Mouse (Mus musculus): ENCODE data around the gene Fbxl8.
"Not testable (repeated sequence)": the region's sequence is repeated elsewhere in the genome, so short reads cannot be mapped to it uniquely, and the experiment has no call there.

Fbxl8 gene

DNA sequence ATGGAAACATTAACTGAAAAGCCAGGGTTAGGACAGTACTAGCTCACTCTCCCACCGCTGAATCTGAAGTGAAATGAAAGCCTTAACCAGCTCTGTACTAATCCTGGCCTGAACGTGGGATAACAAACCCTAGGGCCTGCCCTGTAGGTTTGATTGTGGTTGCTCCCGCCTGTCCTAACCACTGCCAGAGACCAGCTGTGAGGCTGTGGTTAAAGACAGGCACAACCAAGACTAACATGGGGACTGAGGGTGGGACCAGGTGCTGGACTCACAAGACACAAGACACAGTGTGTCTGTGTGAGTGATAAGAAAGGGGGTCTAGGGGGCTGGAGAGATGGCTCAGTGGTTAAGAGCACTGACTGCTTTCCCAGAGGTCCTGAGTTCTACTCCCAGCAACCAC is 16.1 kb downstream of the Fbxl8 start:
- in situ Hi-C loops (cut with MboI, MseI) = no loop called here

- in situ Hi-C loops (cut with MboI, MseI) = no loop called here
Observed at GRCm38 (mm10) chr8:105281821-105282220, 17.4 kb downstream of the Fbxl8 start.

- in situ Hi-C loops (cut with MboI, MseI) = no loop called here
Observed at GRCm38 (mm10) chr8:105282239-105282638, 17.8 kb downstream of the Fbxl8 start.

- in situ Hi-C loops (cut with MboI, MseI) = no loop called here
Observed at GRCm38 (mm10) chr8:105283074-105283473, 18.6 kb downstream of the Fbxl8 start.

DNA sequence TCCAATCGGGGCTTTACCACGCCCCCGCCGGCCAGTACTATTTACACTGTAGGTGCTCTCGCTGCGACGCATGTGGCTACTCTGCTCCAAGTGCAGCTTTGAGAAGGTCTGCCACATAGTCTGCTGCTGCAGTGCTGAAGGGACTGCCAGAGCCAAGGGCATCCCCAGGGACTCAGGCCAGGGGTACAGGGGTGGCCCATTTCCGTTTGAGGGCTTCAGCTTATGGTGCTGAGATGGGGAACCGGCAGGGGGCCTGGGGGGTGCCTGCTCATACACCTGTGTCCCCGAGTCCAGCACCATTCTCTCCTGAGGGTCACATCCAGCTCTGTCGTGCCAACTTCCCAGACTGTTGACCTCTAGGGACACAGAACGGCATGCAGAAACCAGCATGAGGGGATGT is 21.1 kb downstream of the Fbxl8 start:
- in situ Hi-C loops (cut with MboI, MseI) = no loop called here

- in situ Hi-C loops (cut with MboI, MseI) = no loop called here
Observed at GRCm38 (mm10) chr8:105286907-105287306, 22.5 kb downstream of the Fbxl8 start.

DNA sequence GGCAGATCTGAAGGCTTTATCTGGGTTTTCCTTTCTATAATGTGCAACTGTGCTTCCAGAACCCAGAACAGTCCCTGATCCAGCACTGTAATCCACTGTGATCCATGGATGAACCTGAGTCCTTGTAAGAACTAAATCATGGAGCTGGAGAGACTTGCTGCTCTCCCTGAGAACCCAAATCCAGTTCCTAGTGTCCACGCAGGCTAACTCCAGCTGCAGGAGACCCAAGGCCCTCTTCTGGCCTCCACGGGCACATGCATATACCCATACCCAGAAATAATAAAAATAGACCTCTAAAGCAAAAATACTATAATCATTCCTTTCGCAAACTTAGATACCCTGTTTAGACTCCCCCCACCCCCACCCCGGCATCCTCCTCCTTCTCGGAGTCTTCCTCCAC is 23.8 kb downstream of the Fbxl8 start:
- in situ Hi-C loops (cut with MboI, MseI) = no loop called here

DNA sequence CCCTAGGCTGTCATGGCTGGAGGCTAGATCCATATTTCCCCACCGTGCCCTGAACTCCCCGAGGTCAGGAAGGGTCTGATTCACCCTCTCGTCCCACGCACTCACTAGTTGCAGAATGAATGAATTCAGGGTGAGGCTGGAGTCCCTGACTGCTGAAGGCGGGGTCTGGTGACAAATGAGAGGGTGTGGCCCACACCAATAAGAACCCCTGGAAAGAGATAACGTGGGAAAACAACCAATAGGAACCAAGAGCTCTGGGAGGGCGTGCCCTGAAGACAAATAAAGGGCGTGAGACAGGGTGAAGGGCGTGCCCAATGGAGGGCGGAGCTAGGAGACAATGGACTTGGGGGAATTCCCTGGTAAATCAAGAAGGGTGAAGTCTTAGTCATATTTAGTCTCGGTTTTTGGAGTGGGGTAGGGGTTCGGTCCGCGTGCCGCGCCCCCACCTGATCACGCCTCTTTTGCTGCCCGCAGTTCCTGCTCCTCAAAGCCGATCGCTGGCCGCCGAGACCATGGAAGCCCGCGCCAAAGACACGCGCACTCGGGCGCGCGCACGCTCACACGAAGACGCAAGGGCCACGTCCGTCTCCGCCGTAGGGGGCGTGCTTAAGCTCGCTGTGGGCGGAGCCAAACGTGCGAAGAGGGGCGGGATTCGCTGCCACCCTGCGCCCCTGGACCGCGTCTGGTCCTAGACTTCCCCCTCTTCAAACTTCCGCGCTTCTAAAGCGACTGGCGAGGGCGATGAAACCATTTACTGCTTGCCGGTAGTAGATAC is 24.7 kb downstream of the Fbxl8 start:
- in situ Hi-C loops (cut with MboI, MseI) = no loop called here

DNA sequence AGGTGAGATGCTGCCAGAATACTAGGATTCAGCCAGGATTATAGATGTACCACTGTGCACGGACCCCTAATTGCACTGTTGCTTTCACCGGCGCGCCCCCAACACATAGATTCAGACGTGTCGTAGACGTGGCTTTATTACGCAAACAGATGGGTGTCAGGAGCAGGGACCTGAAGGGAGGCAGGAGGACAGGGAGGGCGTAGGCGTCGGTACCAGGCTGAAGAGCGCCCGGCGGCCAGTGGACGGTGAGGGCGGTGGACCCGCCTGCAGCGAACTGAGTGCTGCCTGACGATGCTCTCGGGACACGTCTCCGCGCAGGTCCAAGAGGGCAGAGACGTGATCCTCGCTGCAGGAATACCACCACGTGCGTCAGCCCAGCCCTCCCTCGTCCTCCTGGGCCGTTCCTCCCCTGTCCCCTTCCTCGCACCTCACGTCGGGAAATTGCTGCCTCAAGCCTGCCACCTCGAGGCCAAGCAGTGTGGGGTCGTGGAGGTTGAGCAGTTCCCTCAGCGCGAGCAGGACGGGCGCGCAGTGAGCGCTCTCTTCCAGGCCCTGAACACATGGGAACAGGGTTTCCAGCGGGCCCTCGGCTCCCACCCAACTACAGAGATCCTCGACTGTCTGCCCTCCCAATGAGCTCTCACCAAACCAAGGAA is 25.5 kb downstream of the Fbxl8 start, which contains the start of gene 4931428F04Rik:
4931428F04Rik (minus strand) TSS at position 60 of the 656 bp plus-strand sequence.
- in situ Hi-C loops (cut with MboI, MseI) = no loop called here

GRCm38 (mm10) chr8:105290554-105291314 is 26.3 kb downstream of the Fbxl8 start:
- in situ Hi-C loops (cut with MboI, MseI) = no loop called here

- in situ Hi-C loops (cut with MboI, MseI) = not testable (repeated sequence)
Observed at GRCm38 (mm10) chr8:105291364-105291763, 26.9 kb downstream of the Fbxl8 start.

GRCm38 (mm10) chr8:105291802-105292201 is 27.4 kb downstream of the Fbxl8 start:
- in situ Hi-C loops (cut with MboI, MseI) = not testable (repeated sequence)

GRCm38 (mm10) chr8:105292471-105292870 is 28.0 kb downstream of the Fbxl8 start:
- in situ Hi-C loops (cut with MboI, MseI) = no loop called here

DNA sequence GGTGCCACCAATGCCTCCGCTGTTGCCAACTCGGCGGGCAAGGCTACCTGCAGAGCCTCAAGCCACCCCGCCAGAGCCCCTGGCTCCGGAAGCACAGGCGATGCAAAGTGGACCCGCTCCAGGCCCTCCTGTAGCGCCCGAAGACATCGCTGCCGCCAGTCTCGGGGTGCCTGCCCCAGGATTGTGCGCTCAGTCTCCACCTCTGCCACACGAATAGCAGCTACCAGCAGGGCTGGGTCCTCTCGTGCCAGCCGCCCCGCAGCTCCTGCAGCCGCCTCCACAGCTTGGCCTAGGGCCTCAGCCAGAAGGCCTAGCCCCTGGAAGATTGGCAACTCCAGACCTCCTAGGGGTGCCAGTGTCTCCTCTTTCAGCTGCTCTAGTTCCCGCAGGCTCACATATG is 29.0 kb downstream of the Fbxl8 start:
- in situ Hi-C loops (cut with MboI, MseI) = no loop called here

DNA sequence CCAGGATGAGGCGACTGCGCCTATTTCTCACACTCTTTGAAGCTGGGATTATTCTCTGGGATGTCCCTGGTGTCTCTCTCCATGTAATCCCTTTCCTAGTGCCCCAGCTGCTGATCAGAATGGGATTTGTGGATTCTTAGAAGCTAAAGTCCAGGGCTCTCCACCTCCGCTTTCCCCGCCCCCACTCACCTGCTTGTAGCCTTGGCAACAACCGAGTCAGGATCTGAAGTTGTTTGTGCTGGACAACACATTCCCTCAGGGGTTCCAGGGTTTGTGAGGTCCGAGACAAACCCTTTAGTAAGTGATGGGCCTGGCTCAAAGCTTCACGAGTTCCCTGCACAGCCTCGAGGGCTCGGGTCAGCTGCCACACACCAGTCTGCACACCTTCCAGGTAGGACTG is 30.3 kb downstream of the Fbxl8 start:
- in situ Hi-C loops (cut with MboI, MseI) = no loop called here

- in situ Hi-C loops (cut with MboI, MseI) = no loop called here
Observed at GRCm38 (mm10) chr8:105295256-105295655, 30.8 kb downstream of the Fbxl8 start.

DNA sequence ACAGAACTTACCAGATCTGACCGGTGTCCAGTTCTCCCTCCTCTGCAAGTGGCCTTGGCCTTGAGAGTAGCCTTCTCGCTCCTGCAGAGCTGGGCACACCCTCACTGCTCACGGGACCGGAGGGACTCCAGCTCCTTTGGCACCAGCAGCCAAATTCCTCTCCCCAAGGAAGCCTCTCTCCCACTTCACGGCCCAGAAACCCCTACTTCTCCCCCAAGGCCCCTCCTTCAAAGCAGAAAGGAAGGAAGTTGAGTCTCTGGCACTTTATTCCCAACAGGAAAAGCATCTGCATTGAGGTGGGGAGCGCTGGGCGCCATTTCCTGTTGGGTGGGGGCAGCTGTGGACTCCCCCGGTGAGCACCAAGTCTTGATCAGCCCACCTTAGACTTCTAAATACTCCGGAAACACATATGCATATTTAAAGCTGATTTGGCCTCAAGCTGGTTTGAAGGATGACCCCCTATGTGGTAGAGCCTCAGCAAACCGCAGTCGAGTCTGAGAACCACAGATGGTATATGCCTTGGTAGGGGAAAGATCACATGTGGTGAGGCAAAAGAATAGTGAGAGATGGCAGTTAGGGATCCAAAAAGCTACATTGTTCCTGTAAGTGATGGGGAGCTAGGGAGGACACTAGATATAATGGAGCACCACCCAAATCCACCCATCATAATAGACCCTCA is 31.6 kb downstream of the Fbxl8 start, which contains the start of gene Exoc3l:
Exoc3l (minus strand) TSS at position 207 of the 679 bp plus-strand sequence.
- in situ Hi-C loops (cut with MboI, MseI) = no loop called here

DNA sequence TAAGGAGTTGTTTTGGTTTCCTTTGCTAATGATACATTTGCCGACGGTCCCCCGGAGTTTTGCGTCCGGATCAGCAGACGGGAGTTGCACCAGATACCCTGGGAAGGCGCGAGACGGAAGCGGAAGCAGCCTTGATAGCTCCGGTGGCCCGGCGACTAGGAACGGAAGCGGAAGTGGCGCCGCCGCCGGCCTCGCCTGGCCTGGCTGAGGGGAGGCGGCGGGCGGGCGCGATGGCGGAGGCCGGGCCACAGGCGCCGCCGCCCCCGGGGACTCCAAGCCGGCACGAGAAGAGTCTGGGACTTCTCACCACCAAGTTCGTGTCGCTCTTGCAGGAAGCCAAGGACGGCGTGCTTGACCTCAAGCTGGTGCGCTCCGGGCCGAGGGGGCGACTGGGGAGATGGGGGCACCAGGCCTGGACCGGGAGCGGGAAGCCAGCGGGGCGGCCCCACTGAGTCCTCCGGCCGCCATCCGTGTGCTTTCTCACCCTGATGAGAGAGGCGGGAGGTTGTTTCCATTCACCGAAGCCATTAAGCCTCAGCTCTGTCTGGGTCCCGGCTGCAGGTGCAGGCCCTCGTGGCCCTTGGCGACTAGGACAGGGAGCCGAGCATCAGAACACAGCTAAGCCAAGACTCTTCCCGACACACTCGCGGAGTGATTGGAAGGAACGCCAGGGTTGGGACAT is 33.2 kb downstream of the Fbxl8 start, which contains the start of gene E2f4:
E2f4 (plus strand) TSS at position 153 of the 682 bp plus-strand sequence.
- in situ Hi-C loops (cut with MboI, MseI) = no loop called here

DNA sequence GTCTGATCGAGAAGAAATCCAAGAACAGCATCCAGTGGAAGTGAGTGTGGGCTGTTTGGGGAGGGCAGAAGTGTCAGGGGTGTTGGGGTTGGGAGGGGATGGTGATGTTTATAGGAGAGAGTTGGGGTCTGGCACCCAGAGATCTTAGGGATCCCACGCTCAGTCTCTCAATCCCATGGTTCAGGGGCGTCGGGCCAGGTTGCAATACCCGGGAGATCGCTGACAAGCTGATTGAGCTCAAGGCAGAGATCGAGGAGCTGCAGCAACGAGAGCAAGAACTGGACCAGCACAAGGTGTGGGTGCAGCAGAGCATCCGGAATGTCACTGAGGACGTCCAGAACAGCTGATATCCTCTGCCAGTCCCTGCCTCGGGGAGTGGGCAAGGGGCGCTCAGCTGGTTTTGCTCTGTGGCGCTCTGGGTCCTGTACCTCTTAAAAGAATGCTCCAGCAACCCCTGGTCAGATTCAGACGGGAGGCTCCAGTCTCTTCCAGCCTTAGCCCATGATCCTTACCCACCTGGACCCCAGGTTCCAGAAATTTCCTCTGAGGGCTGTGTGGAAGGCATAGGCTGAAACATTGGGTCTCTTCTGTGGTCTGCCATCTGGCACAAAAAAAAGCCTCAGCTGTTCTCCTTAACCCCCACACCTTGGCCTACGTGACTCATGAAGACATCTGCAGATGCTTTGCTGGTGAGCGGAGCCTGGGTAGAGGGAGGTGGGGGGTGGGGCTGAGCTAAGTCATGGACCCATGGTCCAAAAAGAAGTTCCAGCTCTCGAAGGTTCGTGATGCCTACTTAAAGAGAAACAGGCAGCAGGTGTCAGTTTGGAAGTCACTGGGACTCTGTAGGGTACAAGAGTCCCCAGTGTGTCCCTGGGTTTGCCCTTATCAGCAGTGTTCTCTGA is 34.2 kb downstream of the Fbxl8 start:
- in situ Hi-C loops (cut with MboI, MseI) = no loop called here

DNA sequence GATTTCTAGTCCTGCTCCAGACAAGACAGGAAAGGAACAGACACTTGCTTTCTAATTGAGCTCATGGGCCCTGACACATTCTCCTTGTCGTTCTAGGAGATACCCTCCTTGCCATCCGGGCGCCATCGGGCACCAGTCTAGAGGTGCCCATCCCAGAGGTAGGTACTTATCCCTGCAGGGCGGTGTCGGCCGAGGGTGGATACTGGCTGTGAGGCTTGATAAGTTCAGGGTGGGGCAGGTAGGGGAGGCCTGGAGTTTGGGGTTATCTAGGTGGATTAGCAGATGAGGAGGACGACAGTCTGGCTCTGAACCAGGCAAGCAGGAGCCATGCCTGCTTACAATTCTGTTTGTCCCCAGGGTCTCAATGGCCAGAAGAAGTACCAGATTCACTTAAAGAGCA is 35.5 kb downstream of the Fbxl8 start:
- in situ Hi-C loops (cut with MboI, MseI) = no loop called here
